Comparison of ENCODE assay signal across 11 mouse cellular contexts in the genomic region with DNA sequence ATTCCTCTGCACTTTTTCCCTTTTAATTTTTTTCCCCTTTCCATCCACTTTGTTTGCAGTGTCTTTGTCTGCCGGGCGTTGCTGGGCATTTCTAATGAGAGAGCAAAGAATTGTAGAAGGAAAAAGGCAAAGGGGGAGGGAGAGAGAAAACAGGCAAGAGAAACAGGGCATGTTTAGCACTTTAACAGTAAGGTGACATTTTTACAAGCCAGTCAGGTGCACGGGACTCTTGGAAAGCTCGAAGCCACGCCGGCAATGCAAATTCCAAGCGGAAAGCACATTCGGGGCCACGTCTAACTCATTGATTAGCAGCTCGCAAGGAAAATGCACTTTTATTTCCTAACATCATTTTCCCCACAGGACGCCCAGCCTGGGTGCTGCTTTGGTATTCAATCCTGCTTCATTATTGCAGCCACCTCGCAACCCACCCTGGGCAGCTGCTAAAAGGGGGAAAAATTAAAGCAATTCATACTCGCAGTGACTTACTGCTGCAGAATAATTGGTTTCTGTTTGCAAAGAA.
DNase-seq lines count a peak whose midpoint lies in the region; ATAC-seq lines count a peak whose summit lies in the region.
"Had no signal": no experiment of that assay in that cellular context is flagged by ENCODE, and none has a peak within 500 bp of the region (broad histone marks: within the 10 kb centered on the region; RNA-seq: fewer than 3 reads in every experiment).

No protein-coding gene starts in this region.

- no peak for ATAC-seq in embryonic facial prominence, embryonic 11.5 days (replicated peaks; ENCODE audit: insufficient number of reproducible peaks, low FRiP score, low TSS enrichment, low read depth)
- peak; percentile 21; the same call in 1 of the 2 replicates for ATAC-seq in forebrain, embryonic 15.5 days (replicated peaks)
- ATAC-seq in limb, embryonic 12.5 days (ENCODE audit: insufficient number of reproducible peaks, insufficient read depth, low FRiP score, low TSS enrichment, low read depth), result no peak
- peak; percentile 30 for ATAC-seq in neural tube, embryonic 15.5 days (ENCODE audit: low FRiP score)

- H3K4me2 ChIP-seq in embryonic facial prominence, embryonic 11.5 days (ENCODE audit: low read depth, low read length), result no peak overlapping the region
- peak overlapping the region; percentile 29 for H3K4me2 ChIP-seq in forebrain, embryonic 15.5 days (replicated peaks)
- peak overlapping the region; percentile 20 for H3K4me2 ChIP-seq in limb, embryonic 12.5 days
- H3K4me2 ChIP-seq in neural tube, embryonic 15.5 days, result peak overlapping the region; percentile 9
- H3K4me2 ChIP-seq: liver, embryonic 15.5 days had no signal

- H3K27me3 ChIP-seq in embryonic facial prominence, embryonic 11.5 days (ENCODE audit: control insufficient read depth, insufficient read depth, low read length), result no peaks in the 10 kb centered on the region
- peaks cover 8% of the 10 kb centered on the region; the same call in 1 of the 2 replicates for H3K27me3 ChIP-seq in forebrain, embryonic 15.5 days
- H3K27me3 ChIP-seq in limb, embryonic 12.5 days, result peaks cover 19% of the 10 kb centered on the region; the same call in 1 of the 2 replicates
- no peaks in the 10 kb centered on the region for H3K27me3 ChIP-seq in neural tube, embryonic 15.5 days (replicated peaks)
- H3K27me3 ChIP-seq: liver, embryonic 15.5 days had no signal

- H3K4me1 ChIP-seq in embryonic facial prominence, embryonic 11.5 days (ENCODE audit: control insufficient read depth, insufficient read depth, low read length), result peaks cover 16% of the 10 kb centered on the region
- peaks cover 36% of the 10 kb centered on the region for H3K4me1 ChIP-seq in forebrain, embryonic 15.5 days
- peaks cover 44% of the 10 kb centered on the region for H3K4me1 ChIP-seq in limb, embryonic 12.5 days (replicated peaks)
- H3K4me1 ChIP-seq in neural tube, embryonic 15.5 days, result peaks cover 49% of the 10 kb centered on the region
- H3K4me1 ChIP-seq: liver, embryonic 15.5 days had no signal

- no peak overlapping the region for H3K9ac ChIP-seq in embryonic facial prominence, embryonic 11.5 days (replicated peaks; ENCODE audit: low read length)
- H3K9ac ChIP-seq in forebrain, embryonic 15.5 days (replicated peaks), result no peak overlapping the region
- H3K9ac ChIP-seq in limb, embryonic 12.5 days (replicated peaks), result no peak overlapping the region
- H3K9ac ChIP-seq in neural tube, embryonic 15.5 days (replicated peaks), result peak overlapping the region; percentile 29
- H3K9ac ChIP-seq: liver, embryonic 15.5 days had no signal

- H3K4me3 ChIP-seq in embryonic facial prominence, embryonic 11.5 days (ENCODE audit: low read depth, low read length), result no peak overlapping the region
- H3K4me3 ChIP-seq in forebrain, embryonic 15.5 days, result no peak overlapping the region
- H3K4me3 ChIP-seq in limb, embryonic 12.5 days (replicated peaks), result no peak overlapping the region
- no peak overlapping the region for H3K4me3 ChIP-seq in neural tube, embryonic 15.5 days (replicated peaks)
- H3K4me3 ChIP-seq: liver, embryonic 15.5 days had no signal

- H3K36me3 ChIP-seq in embryonic facial prominence, embryonic 11.5 days (replicated peaks; ENCODE audit: control insufficient read depth, insufficient read depth, low read depth, low read length), result no peaks in the 10 kb centered on the region
- no peaks in the 10 kb centered on the region for H3K36me3 ChIP-seq in forebrain, embryonic 15.5 days
- no peaks in the 10 kb centered on the region for H3K36me3 ChIP-seq in limb, embryonic 12.5 days
- no peaks in the 10 kb centered on the region for H3K36me3 ChIP-seq in neural tube, embryonic 15.5 days
- H3K36me3 ChIP-seq: liver, embryonic 15.5 days had no signal

- DNase-seq in embryonic facial prominence, embryonic 11.5 days (ENCODE audit: low spot score), result peak; percentile 28
- no peak for DNase-seq in thymus, adult 18-20 months
- DNase-seq in urinary bladder, postnatal 4 days (ENCODE audit: low spot score in 2 of 2), result no peak
- no peak for DNase-seq in gastrocnemius, adult 18-20 months (ENCODE audit: low spot score)
- DNase-seq: cerebellum, postnatal 14 days; gastrocnemius, postnatal 10 days; layer of hippocampus, adult 9-11 months had no signal

- no peaks in the 10 kb centered on the region for H3K9me3 ChIP-seq in embryonic facial prominence, embryonic 11.5 days (replicated peaks; ENCODE audit: control insufficient read depth, low read length)
- no peaks in the 10 kb centered on the region for H3K9me3 ChIP-seq in forebrain, embryonic 15.5 days
- H3K9me3 ChIP-seq in limb, embryonic 12.5 days, result peaks cover 3% of the 10 kb centered on the region; the same call in 1 of the 2 replicates
- H3K9me3 ChIP-seq in neural tube, embryonic 15.5 days (replicated peaks), result no peaks in the 10 kb centered on the region
- H3K9me3 ChIP-seq: liver, embryonic 15.5 days had no signal

- 19% methylated on average over 13 of the region's 13 CpGs for WGBS in embryonic facial prominence, embryonic 11.5 days
- WGBS in forebrain, embryonic 15.5 days, result 4% methylated on average over 13 of the region's 13 CpGs
- 8% methylated on average over 13 of the region's 13 CpGs for WGBS in limb, embryonic 12.5 days
- 5% methylated on average over 13 of the region's 13 CpGs for WGBS in neural tube, embryonic 15.5 days

- H3K27ac ChIP-seq in embryonic facial prominence, embryonic 11.5 days (replicated peaks; ENCODE audit: low read depth, low read length), result peak overlapping the region; percentile 43; the same call in 1 of the 2 replicates
- peak overlapping the region; percentile 77 for H3K27ac ChIP-seq in forebrain, embryonic 15.5 days (replicated peaks)
- peak overlapping the region; percentile 78 for H3K27ac ChIP-seq in limb, embryonic 12.5 days
- peak overlapping the region; percentile 83 for H3K27ac ChIP-seq in neural tube, embryonic 15.5 days (replicated peaks)
- H3K27ac ChIP-seq: liver, embryonic 15.5 days had no signal

Comparison
In these comparisons a context has a peak if more than half of its experiments do, and no peak if none do; other contexts are left out.
1. ATAC-seq: peak in forebrain, embryonic 15.5 days (single experiment) and neural tube, embryonic 15.5 days (single experiment); none in embryonic facial prominence, embryonic 11.5 days (single experiment) and limb, embryonic 12.5 days (single experiment).
2. Peak in every context shown above with its lines, with median percentiles within 50 percentile points of each other: H3K27ac ChIP-seq.